Mouse (Mus musculus) T-helper 1 cell (primary cell): Measurements from ENCODE around the gene Cyp2b10.
"Not testable (repeated sequence)": the region's sequence is repeated elsewhere in the genome, so short reads cannot be mapped to it uniquely, and the experiment has no call there.

Experiments used
- in situ Hi-C: fragments of 300-600 bp; cut with MboI, MseI; formaldehyde crosslinking; loops from one replicate; pipeline ENCODE4 v1.15.1; 2025; ENCODE audit warnings: high pct_unique_total_duplicates

Gene Cyp2b10

GRCm38 (mm10) chr7:25897411-25897810, at the start of gene Cyp2b10:
Gene Cyp2b10 (plus strand): TSS chr7:25897620.
- in situ Hi-C loops = no loop called here

GRCm38 (mm10) chr7:25847722-25848443, 49.5 kb upstream of the Cyp2b10 start:
- in situ Hi-C loops = no loop called here

GRCm38 (mm10) chr7:25848444-25848812, 49.0 kb upstream of the Cyp2b10 start:
- in situ Hi-C loops = no loop called here

GRCm38 (mm10) chr7:25855082-25855481, 42.3 kb upstream of the Cyp2b10 start:
- in situ Hi-C loops = no loop called here

- in situ Hi-C loops = no loop called here
Measured at GRCm38 (mm10) chr7:25859962-25860870, 37.2 kb upstream of the Cyp2b10 start.

- in situ Hi-C loops = no loop called here
Measured at GRCm38 (mm10) chr7:25862365-25862764, 35.1 kb upstream of the Cyp2b10 start.

- in situ Hi-C loops = no loop called here
Measured at GRCm38 (mm10) chr7:25863756-25864155, 33.7 kb upstream of the Cyp2b10 start.

GRCm38 (mm10) chr7:25864861-25865260, 32.6 kb upstream of the Cyp2b10 start:
- in situ Hi-C loops = no loop called here

- in situ Hi-C loops = no loop called here
Measured at GRCm38 (mm10) chr7:25869789-25870188, 27.6 kb upstream of the Cyp2b10 start.

- in situ Hi-C loops = no loop called here
Measured at GRCm38 (mm10) chr7:25872624-25873023, 24.8 kb upstream of the Cyp2b10 start.

GRCm38 (mm10) chr7:25878735-25879134, 18.7 kb upstream of the Cyp2b10 start:
- in situ Hi-C loops = no loop called here

GRCm38 (mm10) chr7:25880721-25881120, 16.7 kb upstream of the Cyp2b10 start:
- in situ Hi-C loops = not testable (repeated sequence)

GRCm38 (mm10) chr7:25884272-25884671, 13.1 kb upstream of the Cyp2b10 start:
- in situ Hi-C loops = no loop called here

GRCm38 (mm10) chr7:25887758-25888157, 9.7 kb upstream of the Cyp2b10 start:
- in situ Hi-C loops = no loop called here

GRCm38 (mm10) chr7:25893159-25893558, 4.3 kb upstream of the Cyp2b10 start:
- in situ Hi-C loops = no loop called here

GRCm38 (mm10) chr7:25895162-25895561, 2.3 kb upstream of the Cyp2b10 start:
- in situ Hi-C loops = no loop called here

- in situ Hi-C loops = no loop called here
Measured at GRCm38 (mm10) chr7:25898064-25898463, 644 bp downstream of the Cyp2b10 start.

- in situ Hi-C loops = no loop called here
Measured at GRCm38 (mm10) chr7:25902061-25902690, 4.8 kb downstream of the Cyp2b10 start.

GRCm38 (mm10) chr7:25903156-25903555, 5.7 kb downstream of the Cyp2b10 start:
- in situ Hi-C loops = no loop called here

- in situ Hi-C loops = no loop called here
Measured at GRCm38 (mm10) chr7:25904066-25904465, 6.6 kb downstream of the Cyp2b10 start.

- in situ Hi-C loops = no loop called here
Measured at GRCm38 (mm10) chr7:25904489-25904888, 7.1 kb downstream of the Cyp2b10 start.

GRCm38 (mm10) chr7:25907380-25907779, 10.0 kb downstream of the Cyp2b10 start:
- in situ Hi-C loops = no loop called here
